Mouse (Mus musculus) R1 (cell line): ENCODE results near the gene Lrrc46.

Source experiments
- DNase-seq: peaks from one replicate; pipeline ENCODE4 v3.0.0-alpha.2; 2018; ENCODE audit warnings: low read depth, low spot score

Gene Lrrc46

DNA sequence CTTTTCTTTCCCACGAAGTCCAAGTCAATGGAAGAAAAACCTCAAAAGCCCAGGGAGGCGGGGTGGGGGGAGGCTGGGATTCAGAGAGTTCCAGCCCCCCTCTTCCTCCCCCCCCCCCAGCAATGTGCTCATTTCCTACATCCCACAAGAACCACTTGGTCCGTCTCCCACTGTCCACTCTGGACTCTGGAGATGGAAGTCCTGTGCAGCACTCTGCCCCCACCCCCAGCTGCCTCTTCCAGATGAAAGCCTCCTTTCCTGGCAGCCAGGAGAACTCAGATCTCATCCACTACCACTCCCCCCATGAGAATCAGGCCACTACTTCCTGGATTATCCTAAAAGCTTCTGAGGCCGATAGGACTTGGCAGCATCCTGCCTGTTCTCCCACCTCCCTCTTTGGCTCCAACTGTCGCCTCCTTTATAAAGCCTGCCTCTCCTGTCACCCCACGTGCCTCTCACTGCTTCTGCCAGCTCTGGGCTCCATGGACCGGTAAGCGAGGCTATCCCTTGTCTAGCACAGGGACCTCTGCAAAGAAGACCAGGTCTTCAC is 28.0 kb downstream of the Lrrc46 start, which contains the start of gene Sp6:
Gene Sp6, plus strand, starts transcription at position 274 of the 550 bp plus-strand sequence.
- DNase-seq: no peak

DNA sequence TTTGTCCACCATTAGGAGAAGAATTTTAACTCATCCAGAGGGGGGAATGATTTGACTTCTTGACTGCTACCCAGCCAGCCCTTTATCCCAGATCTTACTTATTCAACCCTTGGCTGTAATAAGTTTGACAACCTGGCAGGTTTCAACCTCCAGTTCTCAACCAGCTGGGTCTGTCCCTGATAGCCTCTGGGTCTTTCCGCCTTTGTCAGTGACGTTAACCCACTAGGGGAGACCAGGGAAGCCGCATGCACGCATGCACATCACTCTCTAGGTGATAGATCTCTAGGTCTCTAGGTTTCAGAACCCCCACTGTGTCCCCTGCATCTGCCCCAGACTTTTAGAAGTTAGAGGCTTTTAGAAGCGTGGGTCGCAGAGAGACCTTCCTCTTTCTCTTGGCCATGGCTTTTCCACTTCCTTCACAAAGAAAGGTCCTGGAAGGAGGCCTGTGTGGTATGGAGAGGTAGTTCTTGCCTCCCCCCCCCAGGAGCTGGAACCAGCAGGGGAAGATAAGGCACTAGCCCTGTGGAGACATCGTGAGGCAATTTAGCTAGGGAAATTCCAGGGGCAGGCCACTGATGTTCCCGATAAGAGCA is 31.9 kb downstream of the Lrrc46 start:
- no peak for DNase-seq

DNA sequence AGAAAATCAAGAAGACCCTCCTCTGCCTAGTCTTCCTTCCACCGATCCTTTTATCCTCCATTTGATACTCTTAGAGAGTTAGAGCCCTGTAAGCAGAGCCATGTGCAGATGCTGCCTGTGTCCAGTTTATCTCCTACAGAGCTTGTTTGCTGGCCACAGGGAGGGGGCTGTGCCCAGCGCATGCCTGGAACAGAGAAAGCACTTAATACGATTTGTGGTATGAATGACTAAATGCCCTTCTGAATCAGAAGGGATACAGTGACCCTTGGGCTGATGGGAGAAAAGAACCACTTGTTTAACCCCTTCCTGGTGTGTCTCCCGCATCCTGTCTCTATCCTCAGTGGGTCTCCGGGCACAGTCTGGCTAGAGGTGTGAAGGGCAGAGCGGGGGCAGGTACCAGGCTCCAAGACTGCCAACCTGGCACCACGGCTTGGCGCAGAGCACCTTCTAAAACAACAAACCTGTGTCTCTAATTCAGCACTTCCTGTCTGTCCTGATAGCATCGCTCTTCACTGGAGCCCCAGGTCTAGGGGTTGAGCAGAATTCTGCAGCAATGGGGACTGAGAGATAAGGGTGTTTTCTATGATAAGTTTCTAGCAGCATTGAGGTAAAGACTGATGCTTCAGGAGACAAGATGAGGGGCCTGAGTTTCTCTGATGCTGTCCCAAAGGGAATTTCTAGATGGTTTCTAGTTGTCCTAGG is 34.0 kb downstream of the Lrrc46 start:
- no peak for DNase-seq

DNA sequence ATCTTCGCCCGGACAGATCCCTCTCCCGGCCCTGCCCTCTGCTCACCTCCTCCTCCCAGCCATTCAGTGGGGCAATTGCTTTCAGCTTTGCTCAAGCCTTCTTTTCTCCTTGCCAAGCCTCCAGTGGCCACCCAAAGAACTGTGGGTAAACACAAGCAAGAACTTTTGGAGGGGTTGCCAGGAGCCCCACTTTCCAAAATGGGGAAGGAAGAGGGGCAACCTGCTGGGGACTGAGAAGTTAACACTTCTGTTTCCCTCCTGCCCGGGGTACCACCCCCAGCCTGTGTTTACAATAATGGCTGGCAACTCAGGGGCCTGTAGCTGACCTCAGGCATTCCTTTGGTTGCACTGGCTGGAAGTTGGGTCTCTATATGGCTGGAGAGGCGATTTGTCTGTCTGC is 38.0 kb downstream of the Lrrc46 start:
- DNase-seq: peak; percentile 26

DNA sequence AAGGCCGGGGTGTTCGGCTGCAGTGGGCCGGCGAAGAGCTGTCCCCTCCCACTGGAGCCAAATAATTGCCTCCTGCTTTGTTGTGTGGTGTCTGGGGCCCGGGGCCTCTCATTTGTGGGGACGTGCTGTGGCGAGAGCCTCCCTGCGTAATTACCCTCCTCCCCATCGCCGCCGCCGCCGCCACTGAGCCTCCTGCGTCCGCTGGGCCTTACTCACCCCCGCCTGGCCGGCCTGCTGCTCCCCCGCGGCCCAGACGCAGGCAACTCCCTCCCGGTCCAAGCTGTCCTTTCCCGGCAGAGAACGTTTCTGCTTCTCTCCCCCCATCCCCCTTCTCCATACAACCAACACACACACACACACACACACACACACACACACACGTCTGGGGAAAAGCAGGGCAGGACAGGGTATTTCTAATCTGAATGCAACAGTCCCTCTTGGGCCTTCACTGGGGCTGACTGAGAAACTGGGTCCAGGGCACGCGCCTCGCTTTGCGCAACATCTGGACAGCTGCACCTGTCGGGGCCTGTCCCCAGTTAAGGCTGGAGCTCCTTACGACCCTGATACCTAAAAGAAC is 43.7 kb downstream of the Lrrc46 start:
- peak; percentile 44 for DNase-seq

DNA sequence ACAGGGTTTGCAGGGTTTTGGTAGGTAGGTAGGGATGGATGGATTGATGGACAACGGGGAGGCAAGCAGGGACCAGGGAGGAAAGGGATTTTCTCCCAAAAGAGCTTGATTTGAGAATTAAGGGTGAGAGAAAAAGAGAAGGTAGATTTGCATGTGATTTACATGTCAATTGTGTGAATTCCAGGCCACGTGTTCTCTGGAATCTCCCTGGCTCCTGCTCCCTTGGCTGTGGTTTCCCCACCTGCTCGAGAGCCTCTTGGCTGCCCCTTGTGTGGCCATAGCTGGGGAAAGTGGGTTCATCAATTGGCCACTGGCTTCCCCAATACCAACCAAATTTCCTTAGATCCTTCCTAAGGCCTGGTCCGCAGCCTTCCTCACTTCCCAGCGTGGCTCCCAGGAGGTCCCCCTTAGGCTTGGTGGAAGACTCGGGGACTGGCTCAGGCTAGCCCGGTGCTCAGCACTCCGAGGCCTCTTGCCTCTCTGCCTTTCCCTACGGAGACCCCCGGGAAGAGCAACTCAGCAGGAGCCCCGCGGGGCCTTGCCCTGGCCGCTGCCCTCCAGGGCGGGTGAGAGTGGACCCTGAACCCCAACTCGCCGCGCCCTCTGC is 44.3 kb downstream of the Lrrc46 start:
- DNase-seq: peak; percentile 64

DNA sequence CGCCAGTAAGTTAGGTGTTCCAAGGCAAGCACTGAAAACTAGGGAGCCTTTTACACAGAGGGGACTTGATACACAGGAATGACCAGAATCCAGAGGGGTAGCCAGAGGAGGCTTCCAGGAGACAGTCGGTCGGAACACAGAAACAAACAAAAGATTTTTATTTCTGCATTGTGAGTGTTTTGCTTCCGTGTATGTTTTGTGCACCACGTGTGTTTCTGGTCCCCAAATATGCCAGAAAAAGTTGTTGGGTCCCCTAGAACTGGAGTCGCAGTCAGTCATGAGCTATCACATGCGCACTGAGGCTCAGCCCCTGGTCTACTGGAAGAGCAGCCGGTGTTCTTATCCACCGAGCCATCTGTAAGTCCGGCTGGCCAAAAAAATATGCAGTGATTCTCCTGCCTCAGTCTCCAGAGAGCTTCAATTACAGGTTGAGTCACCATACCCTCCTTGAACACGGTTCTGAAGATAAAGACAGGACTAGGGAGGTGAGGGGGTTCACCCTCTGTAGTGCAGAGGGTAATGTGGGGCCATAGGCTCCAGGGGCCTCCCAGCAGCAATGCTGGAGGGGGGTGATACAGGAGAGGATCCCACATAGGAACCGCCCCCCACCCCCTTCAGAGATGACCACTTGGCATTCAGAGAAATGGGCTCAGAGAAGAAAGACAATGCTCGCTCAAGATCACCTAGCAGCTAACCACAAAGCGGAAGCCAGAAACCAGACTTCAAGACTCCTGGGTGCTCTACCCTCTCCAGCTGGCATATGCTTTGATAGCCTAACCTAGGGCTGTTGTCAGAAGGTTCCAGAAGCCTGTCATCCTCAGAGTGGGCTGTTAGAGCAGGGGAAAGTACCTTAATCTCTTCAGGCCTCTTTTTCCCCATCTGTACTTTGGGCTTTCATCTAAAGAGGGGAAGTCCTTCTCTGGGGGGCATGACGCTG is 45.1 kb downstream of the Lrrc46 start:
- no peak for DNase-seq

DNA sequence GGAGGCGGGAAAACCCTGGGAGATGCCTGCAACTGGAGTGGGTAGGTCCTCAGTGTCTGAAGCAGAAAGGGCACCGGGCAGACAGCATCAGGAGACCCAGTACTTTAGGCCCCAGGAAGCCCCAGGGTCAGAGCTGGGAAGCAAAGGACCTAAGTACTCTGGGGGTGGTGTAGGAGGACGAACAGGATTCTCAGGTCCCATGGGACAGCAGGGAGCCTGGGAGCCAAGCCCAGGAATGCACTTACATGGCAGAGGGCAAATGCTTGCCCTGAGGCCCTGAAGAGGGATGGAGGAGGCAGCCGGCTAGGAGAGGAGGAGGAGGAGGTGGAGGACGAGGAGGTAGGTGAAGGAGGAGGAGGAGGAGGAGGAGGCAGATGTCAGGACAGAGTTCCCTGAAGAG is 46.2 kb downstream of the Lrrc46 start:
- DNase-seq: no peak

DNA sequence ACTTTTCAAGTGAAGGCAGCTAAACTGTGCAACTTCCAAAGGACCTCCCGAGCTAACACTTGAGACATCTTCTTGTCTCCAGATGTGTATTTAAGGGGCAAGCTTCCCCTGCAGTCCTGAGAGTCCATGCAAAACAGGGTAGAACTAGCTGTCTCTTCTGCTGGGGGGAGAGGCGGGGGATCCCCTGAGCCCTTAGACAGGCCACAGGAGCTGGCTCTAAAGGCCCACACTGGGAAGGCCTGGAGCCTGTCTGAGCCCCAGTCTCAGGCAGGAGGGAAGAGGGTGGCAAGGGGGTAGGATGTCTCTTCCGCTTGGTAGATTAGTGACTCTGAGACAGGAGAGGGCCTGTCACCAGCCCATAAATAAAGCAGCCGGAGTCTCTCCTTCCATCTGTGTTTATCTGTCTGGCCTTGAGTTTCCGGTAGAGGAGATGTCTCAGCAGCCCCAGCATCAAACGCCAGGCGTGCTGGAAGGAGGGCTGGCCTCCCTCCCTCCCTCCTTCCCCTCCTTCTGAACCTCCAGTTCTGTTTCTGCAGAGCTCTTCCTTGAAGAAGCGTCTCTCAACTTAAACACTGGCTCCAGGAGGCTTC is 48.4 kb downstream of the Lrrc46 start:
- DNase-seq: no peak

DNA sequence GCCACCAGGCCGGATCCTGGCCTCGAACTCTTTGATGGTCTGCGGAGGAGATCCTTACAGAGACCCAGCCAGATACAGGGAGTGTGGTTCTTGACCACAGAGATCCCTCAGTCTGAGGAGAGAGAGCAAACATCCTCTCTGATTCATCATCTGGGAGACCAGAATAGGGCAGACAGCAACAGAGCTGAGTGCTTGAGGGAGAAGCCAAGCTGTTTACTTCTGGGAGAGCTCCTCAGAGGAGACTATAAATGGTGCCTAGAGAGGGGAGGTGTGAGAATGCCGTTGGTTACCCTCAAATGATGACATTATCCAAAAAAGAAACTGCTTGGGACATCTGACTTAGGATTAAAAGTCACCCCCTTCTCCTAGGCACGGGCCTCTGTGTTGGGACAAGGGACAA is 49.7 kb downstream of the Lrrc46 start:
- no peak for DNase-seq

DNA sequence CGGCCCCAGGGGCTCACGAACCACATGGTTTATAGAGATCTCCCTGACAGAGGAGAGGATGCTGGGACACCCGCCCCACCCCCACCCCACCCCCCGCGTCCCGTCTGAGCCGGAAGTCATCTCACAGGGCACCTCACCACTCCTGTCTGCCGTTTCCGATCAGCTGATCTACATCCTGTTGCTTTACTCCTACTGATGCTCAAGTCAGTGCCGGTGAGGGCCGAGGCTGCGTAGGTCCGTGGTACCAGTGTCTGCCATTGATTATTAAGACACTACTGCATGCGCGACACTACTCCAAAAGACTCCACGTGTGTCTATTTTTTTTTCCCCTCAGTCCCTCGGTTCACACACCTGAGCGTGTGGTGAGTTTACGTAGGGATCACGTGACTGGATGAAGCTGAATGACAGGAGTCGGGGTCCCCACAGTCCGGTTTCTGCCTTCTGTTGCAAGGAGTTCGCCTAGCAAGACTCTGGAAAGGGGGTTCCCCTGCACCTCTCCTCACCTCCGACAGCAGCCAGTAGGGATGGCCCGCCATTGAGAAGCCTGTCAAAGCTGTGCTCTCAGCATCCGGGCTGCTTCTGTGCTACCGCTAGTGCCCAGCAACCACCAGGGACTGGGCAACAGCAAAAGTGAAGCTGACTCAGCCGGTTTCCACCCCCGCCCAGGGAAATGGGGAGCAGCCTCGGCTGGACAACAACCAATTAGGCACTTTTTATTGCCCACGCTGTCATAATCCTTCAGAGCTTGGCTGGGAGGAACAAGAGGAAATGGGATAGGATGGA is 53.1 kb downstream of the Lrrc46 start:
- peak; percentile 75 for DNase-seq

DNA sequence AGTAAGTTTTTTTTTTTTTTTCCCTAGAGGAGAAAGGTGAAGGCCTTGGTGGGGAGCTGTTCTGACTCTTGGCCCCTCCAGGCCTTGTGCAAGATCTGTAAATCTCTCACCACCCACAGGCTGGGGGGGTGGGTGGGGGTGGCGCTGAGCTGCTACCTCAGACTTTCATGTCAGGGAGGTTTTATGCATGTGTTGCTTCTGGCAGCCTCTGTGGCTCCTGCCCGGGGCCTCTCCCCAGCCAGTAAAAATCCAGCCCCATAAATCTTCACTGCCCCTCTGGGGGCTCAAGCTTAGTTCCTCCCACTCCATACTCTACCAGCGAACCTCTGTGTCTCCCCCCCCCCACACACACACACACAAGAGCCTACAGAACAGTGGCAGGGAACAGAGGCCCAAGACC is 54.7 kb downstream of the Lrrc46 start:
- DNase-seq: no peak

DNA sequence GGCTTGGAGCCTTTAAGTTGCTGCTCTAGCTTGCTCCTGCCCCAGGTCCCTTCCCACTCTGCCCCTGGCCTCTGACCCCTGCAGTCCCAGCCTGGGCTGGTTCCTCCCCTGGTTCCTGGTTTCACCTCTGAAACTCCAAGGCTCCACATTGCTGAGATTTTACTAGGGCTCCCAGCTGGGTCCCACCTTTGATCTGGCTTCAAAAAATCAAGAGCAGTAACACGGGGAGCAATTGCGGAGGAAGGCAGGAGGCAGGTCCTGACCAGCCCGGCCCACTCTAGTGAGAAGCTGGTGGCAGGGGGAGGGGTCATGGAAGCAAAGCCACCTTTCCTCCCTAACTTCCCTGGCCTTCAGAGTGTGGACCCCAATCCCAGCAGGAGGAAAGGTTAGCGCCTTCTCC is 56.3 kb downstream of the Lrrc46 start:
- no peak for DNase-seq
